Mouse (Mus musculus) cerebellum, postnatal 36 days (tissue): Measurements from ENCODE around the gene Rbfox1.

ENCODE experiments used
- DNase-seq, 2 experiments: peaks; one replicate each; pipeline ENCODE4 v3.0.0; 2021 to 2022; ENCODE audit warnings: mixed read lengths in 2 of 2

Rbfox1 gene

DNA sequence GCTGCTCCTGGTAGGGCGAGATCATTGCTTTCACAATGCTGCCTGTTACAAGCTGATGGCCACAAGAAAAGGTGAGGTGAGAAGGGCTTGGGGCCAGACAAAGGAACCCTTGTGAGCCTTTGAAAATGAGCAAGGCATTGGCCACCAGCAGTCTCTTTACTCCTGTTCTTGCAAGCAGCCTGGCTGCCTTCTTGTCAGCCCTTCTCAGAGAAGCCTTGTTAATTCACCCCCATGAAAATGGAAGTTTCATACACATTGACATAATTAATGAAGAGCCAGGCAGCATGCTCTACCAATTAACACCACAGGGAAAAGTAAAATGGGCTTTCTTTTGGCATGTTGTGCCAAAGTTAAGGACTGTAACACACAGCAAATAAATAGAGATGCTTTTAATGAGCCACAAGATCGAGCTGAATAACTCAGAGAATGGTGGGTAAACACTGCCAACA is 1076.8 kb downstream of the Rbfox1 start:
- DNase-seq = no peak

DNA sequence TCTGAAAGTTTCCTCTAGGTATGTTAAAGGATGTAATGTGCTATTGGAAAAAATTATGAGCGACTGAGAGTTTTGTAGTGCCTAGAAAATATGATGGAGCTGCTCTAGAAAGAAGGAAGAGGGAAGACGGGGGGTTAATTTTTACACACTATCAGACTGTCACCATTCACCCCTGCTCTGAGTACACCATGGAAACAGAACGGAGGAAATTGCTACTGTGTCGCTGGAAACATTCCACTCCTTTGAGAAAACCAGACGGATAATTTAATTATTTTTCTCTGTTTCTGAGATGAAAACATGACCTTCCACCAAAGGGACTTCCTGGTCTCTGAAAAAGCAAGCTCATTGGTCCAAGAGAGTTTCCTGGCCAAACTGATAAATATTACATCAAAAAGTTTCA is 1077.4 kb downstream of the Rbfox1 start:
- no peak for DNase-seq

DNA sequence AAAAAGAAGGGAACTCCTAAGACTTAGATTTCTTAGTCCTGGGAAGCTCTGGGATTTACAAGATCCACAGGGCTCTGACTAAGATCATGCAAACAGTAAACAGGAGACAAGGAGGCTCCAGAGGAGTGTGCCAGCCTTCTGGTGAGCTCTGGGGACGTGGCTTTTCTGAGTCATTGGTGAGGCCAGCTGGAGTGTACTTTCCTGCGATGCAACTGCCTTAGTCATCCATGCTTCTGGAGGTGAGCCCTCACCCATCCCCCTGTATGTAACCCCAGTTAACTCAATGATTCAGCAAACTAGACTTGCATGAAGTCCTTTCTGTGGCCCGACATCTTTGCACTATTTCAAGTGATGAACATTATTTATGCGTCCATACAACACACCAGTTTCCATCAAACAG is 1078.4 kb downstream of the Rbfox1 start:
- DNase-seq = peak; percentile 38 to 50

GRCm38 (mm10) chr16:6964720-6965583 is 1079.8 kb downstream of the Rbfox1 start:
- DNase-seq = no peak

- no peak for DNase-seq
These were observed 1084.8 kb downstream of the Rbfox1 start for GRCm38 (mm10) chr16:6969986-6970385.

DNA sequence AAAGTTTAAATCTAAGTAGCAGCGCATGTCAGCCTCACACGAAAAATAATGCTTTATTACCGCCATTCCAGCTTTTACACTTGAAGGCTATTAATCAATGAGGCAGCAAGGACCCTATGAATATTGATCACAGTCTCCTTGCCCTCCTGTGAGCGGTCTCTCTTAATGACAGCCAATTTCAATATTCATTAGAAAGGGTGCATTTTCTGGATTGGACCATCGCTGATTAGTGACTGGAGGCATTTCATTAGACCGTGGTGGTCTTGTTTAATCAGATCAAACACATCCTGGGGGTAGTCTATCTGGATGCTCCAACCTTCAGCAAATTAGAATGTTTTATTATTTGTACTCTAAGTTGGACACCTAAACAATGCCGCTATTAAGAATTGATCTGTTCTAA is 1091.2 kb downstream of the Rbfox1 start:
- DNase-seq = no peak

GRCm38 (mm10) chr16:6983947-6984346 is 1098.8 kb downstream of the Rbfox1 start:
- no peak for DNase-seq

DNA sequence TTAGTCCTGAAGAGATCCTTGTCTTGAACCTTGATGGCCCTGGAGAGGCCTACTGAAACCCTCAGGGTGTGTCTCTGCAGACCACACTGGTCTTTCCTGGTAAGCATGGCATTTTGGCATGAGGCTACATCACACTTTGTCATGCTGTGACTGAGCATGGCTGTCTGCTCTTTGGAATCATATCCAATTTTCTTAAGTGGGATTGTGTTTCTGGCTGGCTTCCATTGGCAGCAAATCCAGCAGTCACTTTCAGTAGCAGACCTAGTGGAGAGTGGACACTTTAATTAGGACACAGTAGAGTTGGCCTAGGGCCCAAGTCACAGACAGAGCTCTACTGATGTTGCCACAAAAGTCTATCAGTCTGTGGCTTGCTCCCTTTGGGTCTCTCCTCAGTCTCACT is 1100.9 kb downstream of the Rbfox1 start:
- peak; percentile 66 to 72 for DNase-seq

DNA sequence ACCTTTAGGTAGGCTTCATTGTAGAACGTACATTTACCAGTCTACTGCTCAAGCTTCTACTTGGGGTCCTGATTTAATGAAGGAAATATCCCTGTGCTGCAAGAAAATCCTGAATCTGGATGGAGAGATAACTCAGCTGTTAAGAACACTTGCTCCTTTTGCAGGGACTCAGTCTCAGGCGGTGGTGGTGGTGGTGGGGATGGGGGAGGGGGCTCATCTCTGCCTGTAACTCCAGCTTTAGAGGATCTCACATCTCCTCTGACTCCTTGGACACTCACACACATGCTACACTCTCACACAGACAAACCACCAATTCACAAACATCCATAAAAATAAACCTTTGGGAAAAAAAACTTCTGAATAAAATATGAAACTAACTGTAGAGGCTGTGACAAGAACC is 1101.3 kb downstream of the Rbfox1 start:
- no peak for DNase-seq

GRCm38 (mm10) chr16:6992251-6992650 is 1107.1 kb downstream of the Rbfox1 start:
- DNase-seq = no peak

DNA sequence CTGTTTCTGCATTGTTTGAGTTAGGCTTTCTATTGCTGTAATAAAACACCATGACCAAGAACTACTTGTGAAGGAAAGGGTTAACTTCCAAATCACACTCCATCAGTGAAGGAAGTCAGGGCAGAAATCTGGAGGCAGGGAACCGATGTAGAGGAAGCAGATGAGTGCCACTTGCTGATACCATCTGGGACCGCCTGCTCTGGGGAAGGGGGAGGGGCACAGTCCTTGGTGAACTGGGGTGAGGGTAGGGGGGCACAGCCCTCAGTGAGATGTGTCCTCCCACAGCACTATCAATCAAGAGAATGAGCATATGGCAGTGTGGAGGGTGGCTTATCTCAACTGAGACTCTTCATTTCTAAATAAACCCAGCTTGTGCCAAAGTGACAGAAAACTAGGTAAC is 1108.0 kb downstream of the Rbfox1 start:
- DNase-seq = no peak

DNA sequence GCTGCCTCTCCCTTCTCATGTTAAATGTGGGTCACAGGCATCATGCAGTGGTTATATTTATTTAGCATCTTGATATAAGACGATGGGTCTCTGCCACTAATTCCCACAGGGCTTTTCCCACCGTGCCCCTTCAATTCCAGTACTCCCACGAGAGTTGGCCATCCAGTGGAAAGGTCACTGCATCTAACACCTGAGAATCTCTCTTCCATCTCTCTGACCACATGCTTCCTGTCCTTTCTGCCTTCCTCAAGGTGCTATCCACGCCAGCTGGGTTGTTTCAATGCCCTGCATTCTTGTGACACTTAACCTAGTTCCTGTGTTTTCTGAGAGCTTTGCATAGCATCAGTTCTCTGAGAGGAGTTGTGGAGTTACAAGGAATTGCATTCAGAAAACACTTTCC is 1112.0 kb downstream of the Rbfox1 start:
- no peak for DNase-seq

- no peak for DNase-seq
These were observed 1112.7 kb downstream of the Rbfox1 start for GRCm38 (mm10) chr16:6997834-6998233.

DNA sequence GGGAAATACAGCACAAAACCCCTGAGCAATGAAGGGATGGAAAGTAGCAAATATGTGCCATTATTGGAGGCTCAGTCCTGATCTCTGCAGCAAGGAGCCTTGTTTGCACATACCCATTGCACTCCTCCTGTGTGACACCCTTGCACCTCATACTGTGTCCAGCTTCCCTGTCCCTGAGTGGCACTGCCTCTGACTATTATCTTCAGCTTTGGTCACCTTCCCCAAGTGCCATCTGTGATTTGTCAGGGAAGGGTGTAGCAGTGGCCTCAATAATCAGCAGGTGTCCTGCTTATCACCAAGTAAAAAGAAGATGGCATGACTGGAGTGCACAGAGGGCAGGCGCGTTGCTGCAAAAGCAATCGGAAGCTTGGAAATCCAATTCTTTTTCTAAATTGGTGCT is 1119.4 kb downstream of the Rbfox1 start:
- DNase-seq = no peak

- peak; percentile 64 to 71 for DNase-seq
These were observed 1120.3 kb downstream of the Rbfox1 start for GRCm38 (mm10) chr16:7005478-7005877.

DNA sequence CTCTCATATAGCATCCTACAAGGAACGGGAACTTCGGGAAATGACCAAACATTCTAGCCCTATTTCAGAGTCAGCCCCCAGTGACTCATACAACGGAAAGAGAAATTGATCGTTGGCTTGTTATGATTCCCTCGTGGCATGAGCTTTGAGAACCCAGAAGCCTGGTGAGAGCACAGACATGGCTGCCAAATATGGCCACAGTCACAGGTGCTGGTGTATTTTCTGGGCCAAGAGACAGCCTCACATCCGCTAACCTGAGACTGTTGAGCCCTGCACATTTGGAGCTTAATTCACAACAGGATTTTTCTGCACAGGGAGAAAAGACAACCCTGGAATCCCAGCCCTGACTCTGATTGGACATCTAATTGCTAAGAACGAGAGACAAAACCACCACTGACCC is 1132.2 kb downstream of the Rbfox1 start:
- DNase-seq = peak; percentile 79 to 83

- no peak for DNase-seq
These were observed 1149.1 kb downstream of the Rbfox1 start for GRCm38 (mm10) chr16:7034231-7034630.

GRCm38 (mm10) chr16:7036566-7036965 is 1151.4 kb downstream of the Rbfox1 start:
- DNase-seq = no peak

- DNase-seq = no peak
These were observed 1151.8 kb downstream of the Rbfox1 start for GRCm38 (mm10) chr16:7036988-7037387.

DNA sequence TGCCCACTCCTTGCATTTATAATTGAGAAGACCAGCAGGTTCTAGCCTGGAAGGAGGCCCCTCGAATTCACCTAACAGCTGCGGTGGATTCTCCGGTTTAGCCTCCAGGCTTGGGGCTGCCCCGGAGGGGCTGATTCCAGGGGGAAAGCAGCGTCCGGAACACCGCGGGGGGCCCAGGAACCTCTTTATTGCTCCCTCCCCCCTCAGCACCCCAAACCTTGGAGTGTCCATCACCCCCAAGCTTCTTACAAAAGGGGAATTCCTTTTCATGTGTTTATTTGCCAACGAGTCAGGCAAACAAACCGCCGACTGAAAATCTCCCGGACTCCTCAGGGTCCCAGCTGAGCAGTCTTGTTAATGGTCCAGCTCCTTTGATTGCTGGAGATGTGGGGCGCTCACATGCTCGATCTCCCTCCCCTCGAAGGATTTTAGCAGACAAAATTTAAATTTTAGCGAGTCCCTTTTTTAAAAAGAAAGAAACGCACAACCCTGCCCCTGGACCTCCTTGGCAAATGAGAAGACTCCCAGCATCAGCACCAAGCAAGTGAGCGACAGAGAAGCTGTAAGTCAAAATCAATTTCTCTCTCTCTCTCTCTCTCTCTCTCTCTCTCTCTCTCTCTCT is 1153.6 kb downstream of the Rbfox1 start:
- DNase-seq = no peak

GRCm38 (mm10) chr16:7039404-7040367 is 1154.5 kb downstream of the Rbfox1 start:
- peak in 1 of 2 experiments; percentile 21 for DNase-seq

DNA sequence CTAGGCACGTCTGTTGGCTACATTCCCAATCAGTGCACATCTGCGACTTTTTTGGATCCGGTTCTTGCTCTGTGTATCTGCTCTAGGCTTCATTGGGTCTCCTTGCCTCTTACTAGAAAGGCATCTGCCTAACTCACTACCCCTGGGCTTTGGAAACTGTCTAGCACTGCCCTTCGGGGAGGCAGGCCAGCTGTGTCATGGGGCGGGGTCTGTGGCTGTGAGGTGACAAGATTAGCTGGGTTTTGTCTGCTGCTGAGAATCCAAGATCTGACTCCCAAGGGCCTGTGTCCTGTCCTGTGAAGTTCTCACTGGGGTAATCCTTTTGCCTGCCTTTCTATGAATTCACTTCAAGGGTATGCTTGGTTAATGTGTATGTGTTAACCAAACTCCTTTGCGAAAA is 1155.5 kb downstream of the Rbfox1 start:
- DNase-seq = no peak

DNA sequence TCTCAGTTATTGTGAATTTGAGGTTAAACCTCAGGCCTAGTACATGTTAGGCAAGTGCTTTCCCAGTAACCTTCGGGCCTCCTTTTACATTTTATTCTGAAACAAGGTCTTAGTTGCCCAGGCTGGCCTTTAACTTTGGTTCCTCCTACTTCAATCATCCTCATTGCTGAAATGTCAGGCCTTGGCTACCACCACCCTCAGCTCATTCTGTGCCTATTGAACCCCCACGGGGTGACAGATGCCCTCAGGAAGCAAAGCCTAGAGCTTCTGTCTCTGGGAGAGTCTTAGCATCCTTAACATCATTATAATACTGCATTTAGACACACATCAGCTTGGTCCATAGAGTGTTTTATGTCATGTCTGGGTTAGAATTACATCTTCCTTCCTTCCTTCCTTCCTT is 1162.3 kb downstream of the Rbfox1 start:
- peak in 1 of 2 experiments; percentile 56 for DNase-seq
